Mouse (Mus musculus) C2C12 (cell line): ENCODE measurements around the gene Bdkrb2.

Source experiments
- CTCF ChIP-seq: IDR thresholded peaks from one replicate; pipeline ENCODE4 v1.5.1; 2011; ENCODE audit not compliant: control insufficient read depth, insufficient read depth, insufficient read length
- MAX ChIP-seq: IDR thresholded peaks from one replicate; pipeline ENCODE4 v1.6.1; 2011; ENCODE audit warnings: mild to moderate bottlenecking, control low read depth
- USF1 ChIP-seq: IDR thresholded peaks from one replicate; pipeline ENCODE4 v1.6.1; 2011; ENCODE audit warnings: low read depth, mild to moderate bottlenecking, control low read depth, moderate library complexity

DNA sequence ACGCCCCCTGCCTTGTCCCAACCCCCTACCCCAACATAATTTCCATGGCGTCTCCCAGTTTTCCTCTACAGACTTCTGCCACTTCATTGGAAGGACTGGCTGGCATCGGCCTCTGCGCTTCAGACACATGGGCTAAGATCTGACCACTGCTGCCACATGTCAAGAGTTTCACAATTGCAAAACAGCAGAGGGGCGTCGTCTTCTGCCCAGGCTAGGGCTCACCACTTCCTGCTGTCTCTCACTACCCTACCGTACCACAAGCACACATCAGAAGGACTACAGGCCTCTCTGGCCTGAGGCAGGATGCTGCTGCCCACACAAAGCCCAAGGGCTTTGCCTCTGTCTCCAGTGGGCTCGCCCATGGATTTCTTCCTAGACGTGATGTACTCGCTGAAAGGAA lies 23.4 kb upstream of the Bdkrb2 start:
- TF ChIP-seq USF1 (no peak), CTCF (no peak), MAX (no peak)
